Mouse (Mus musculus) cerebellum, adult 11 months (tissue): Measurements from ENCODE around the gene Mylk.
A peak's percentile ranks its signal among the peaks of the same experiment; 100 is the strongest.

Source experiments
- DNase-seq: peaks from one replicate; pipeline ENCODE4 v3.0.0; 2022

The Mylk gene

DNA sequence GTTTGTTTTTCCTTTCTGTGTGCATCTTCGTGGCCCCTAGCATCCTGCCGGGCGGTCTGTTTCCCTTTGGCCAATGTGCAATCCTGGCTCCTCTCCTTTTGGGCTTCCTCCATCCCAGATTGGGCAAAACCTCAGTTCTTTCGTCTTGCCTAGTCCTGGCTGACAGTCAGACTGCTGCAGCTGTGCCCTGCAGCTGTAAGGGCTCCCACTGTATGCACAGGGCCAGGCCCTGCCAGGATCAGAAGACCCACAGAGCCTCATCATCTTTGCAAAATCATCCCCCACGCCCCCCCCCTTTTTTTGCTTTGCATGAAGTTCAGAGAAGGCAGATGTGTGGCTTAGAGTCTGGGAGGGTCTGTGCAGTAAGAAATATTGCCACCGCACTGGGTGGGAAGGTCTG lies 110.1 kb downstream of the Mylk start:
- DNase-seq, result no peak

DNA sequence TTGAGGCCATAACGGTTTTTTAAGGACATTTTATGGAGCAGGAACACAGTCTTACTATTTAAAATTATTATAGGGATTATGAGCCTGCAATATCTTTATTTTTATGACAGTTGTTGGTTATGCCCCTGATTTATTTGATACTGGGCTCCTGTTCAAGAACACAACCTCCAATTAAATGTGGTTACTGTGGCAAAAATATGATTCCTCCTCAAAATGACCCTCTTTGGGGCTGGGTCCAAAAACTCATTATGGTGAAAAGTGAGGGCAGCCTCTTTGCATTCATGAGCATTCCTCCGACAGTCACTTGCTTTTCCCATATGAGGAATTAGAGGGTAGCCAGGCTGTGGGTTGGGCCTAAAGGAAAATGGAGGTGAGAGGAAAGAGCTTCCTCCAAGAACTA lies 110.7 kb downstream of the Mylk start:
- DNase-seq, result no peak

DNA sequence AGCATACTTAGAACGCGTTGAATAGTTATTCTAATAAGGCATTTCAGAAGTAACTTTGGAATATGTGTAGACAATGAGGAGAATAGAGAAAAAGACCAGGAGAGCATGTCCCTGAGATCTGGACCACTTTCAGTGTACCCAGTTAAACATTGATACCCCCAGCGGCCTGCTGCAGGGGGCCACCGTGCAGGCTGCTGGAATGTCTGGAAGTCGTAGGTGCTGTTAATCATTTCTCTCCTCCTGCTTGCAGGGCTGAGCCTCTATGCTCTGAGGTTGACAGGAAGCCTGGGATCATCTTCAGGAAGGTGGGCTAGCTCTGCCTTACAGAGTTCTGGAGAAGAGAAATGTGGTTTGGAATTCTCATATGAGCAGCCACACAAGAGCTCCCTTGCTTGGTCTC lies 112.6 kb downstream of the Mylk start:
- DNase-seq, result no peak

DNA sequence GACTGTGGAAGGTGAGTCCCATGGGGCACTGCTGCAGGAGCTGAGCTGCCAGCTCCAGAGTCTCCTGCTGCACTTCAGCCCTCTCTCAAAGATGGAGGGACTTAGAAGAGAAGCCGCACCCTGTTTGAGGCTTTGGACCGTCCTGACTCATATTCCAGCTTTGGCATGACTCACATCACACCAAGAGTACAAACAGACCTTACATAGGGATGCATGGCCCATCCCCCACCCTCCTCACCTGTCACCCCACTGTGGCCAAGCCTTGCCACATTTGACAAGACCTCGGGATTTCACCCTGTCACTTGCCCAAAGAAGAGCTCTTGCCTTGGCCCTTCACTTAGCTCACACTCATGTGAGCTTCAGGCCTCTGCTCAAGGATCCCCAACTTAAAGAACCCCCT lies 115.8 kb downstream of the Mylk start:
- no peak for DNase-seq

DNA sequence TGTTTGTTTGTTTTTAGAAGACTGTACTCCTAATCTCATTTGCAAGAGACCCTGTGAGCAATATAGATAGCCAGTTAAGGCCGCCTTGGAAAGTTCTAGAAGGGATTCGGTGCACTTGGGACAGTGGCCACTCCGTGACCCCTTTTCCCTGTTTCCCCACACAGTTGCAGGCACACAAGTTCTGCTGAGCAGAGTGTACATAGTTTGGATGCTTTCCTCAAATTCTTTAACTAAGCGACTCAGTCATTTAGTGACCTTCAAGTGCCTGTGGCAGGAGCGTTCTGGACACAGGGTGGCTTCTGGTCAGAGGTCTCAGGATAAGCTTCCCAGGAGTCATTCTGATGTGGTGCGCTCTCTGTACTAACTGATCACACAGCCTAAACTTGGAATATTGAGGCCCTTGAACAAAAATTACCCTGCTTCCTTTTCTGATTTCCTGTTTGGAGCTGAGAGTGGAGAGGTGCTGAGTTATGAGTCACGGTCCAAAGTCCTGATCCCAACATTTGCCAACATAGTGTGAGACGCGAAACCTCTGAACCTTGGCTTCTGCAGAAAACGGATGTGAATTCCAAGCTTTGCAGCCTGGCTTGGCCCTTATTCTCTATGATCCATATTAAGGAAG lies 116.8 kb downstream of the Mylk start:
- DNase-seq, result no peak

DNA sequence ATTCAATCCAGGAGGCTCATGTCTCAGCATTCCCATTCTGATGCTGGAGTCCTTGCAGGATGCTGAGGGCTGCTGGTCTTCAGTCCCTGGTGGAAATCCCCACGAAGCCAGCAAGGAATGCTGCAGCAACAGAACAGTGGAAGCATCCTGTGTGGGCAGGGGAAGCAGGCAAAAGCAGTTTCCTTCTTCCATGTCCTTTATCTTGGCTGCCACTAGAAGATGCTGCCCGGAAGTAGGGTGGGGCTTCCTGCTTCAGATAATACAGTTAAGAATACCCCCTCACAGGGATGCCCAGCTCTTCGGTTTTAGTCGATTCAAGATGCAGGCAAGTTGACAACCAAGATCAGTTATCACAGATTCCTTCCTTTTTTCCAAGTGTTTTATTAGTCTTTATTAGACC lies 120.4 kb downstream of the Mylk start:
- no peak for DNase-seq

DNA sequence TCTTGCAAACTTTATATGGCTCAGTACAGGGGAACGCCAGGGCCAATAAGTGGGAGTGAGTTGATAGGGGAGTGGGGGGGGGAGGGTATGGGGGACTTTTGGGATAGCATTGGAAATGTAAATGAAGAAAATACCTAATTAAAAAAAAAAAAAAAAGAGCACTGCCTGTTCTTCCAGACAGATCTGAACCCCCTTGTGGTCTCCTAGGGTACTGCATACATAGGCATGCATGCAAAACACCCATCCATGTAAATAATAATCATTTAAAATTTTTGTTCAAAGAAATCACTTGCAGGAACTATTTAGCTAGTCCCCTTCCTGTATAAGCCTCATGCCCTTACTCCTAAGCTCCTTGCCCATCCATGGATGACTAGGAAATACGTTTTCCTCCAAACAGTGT lies 122.2 kb downstream of the Mylk start:
- no peak for DNase-seq

DNA sequence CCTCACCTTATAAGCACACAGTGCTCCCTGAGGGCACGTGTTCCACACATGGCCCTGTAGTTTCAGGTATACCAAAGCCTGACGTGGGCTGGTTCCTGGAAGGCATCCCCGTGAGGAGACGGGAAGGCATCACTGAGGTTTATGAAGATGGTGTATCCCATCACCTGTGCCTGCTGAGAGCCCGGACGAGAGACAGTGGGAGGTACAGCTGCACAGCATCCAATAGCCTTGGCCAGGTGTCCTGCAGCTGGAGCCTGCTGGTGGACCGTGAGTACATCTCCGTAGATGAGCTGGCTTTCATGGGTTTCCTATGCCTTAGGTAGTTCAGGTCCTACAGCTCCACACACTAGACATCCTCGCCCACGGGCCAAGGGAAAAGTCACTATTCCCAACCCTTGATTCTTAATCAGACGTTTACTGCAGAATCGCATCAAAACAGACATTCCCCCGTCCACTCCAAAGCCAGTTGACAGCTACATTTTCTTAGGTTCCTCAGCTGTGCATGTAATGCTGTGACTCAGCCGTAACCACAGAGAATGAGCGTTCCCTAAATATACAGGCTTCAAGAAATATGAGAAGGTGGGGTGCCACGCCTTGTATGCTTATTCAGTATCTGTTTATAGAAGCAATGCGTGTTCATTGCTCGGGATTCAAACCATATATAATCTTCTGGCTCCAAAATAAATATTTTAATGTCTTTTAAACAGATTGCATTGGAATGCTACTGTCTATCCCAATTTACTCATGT lies 135.2 kb downstream of the Mylk start:
- DNase-seq, result no peak

DNA sequence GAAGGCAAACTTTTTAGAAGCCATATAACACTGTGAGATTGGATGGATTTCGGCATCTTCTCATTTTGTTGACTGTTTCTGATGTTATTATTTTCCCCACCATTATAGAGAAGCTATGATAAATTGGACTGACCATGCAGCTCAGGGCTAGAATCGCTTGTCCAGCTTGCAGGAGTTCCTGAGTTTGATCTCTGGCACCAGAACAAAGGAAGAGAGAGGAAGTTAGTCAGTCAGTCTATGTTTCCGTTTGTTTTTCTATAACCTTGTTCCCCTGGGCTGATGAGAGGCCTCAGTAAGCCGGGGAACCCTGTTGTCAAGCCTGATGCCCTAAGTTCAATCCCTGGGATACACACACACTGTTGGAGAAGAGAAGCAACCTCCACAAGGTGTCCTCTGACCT lies 135.8 kb downstream of the Mylk start:
- no peak for DNase-seq

DNA sequence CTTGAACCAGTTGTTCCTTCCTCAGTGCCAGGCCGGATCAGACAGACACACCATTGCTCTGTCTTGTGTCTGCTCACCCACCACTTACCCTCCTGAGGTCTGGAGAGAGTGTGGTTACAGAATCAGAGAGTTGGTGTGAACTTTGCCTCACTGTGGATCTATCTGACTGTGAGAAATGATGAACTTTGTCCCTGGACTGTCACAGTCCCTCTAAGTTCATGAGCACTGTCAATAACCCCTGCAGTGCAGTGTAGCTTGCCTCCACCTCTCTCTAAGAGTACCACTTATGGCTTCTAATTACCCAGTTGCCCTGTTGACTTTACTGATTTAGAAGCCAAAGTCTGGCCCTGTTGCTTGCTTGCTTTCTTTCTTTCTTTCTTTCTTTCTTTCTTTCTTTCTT lies 142.0 kb downstream of the Mylk start:
- no peak for DNase-seq

DNA sequence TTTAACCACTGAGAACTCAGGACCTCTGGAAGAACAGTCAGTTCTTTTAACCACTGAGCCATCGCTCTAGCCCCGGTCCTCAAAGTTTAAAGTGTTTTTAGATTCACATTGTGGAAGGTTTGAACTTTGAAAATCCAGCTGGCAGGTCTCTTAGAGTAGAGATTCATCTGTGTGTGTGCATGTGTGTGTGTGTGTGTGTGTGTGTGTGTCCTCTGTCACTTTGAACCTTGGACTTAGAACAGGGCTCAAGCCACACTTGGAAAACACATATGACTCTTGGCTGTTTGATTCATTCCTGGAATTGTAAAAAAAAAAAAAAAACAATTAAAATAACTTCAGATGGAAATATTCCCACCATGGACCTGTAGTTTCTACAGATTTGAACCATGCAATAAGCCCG lies 149.0 kb downstream of the Mylk start:
- DNase-seq, result no peak

DNA sequence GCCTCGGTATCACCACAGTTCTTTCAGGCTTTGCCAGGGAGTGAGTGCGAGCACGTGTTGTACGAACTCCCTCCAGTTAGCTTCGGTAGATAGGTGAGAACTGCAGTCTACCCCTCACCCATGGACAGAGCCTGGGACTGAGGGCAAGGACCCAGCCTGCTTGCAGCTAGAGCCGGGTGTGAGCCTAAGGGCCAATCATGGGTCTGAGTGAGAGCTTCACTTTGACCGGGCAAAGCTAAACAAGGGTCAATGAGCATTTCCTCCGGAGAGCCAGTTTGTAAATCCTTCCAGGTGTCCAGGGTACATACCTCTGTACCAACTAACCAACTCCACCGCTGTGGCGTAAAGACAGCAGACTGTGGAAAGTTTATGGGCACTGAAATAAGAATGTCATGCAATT lies 150.9 kb downstream of the Mylk start:
- no peak for DNase-seq

DNA sequence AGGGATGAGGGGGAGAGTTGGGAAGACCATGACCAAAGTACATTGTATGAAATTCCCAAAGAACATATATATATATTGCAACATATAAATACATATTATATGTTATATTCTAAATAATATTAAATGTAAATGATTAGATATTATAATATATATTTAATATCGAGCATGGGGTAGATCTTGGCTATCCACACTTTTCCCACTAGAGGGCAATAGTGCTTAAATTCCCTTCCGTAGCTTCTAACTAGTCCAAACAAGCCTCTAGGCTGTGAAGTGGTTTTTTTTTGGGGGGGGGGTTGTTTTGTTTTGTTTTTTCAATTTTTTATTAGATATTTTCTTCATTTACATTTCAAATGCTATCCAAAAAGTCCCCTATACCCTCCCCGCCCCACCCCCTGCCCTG lies 152.0 kb downstream of the Mylk start:
- DNase-seq, result no peak

DNA sequence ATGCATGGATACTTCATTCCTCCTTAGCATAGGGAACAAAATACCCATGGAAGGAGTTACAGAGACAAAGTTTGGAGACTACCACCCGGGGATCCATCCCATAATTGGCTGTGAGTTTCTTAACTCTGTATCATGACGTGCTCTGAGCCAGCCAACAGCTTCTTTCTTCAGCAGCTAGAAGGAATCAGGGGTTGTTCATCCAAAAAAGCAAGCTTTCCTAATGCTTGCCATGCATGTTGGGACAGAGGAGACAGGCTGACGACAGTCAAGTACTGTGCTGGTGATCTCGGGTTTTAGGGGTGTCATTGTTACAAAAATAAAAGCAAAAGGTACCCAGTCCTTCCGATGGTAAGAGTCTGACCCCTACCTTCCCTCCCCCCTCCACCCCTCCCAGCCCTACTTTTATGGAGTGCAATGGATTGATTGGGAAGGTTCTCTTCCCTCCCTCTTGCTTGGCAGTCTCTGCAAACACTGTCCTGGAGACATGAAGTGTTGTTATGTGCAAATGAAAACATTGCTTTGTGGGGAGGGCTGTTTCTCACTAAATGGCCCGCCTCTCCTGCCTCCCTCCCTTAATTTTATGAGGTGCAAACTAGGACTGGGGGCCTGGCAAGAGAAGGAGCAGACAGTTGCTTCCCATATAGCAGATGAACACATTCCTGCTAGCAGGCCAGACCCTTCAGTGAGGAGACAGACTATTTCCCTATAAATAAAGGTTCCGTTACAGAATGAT lies 153.2 kb downstream of the Mylk start:
- no peak for DNase-seq

DNA sequence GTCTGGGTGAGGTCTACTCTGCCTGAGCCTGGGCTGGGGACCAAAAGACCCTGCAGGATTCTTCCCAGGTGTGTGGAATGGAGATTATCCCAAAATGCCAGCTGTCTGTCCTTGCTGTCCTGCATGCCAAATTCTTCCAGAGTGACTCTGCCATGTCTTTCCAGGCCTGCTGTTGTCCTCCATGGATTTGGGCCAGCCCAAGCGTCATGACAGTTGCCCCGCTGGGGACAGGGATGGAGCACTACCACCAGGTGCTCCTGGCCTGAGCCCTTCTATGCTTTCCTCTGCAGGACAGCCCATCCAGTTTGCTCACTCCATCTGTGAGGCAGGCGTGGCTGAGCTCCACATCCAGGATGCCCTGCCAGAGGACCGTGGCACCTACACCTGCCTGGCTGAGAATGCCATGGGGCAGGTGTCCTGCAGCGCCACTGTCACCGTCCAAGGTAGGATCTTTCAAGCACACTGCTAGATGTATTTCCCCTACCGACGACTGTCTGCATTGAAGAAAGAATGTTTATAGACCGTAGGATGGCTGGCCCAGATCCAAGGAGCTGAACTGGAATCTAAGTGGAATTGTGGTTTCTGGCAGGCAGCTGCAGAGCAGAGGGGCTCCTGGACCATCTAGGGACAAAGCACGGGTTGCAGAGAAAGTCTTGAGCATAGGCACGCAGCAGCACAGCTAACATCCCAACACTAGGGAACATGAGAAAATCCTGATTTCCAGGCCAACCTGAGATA lies 154.2 kb downstream of the Mylk start:
- DNase-seq, result no peak

DNA sequence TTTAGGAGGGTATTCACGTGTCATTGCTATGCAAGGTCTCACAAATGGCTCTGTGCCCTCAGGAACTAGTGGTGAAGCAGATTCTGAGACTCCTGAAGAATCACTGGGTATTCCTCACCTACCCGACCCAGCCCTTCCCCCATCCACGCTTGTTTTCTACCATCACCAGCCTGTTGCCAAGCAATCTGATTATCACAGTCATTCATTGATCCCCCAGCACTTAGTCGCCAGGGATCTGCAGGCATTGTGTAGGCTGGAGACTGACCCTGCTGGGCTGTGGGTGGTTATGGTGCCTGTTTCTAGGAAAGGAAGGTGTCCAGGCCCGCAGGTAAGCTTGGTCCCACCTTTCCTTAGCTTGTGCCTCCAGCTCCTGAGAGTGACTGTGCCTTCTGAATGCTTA lies 155.0 kb downstream of the Mylk start:
- DNase-seq, result no peak

DNA sequence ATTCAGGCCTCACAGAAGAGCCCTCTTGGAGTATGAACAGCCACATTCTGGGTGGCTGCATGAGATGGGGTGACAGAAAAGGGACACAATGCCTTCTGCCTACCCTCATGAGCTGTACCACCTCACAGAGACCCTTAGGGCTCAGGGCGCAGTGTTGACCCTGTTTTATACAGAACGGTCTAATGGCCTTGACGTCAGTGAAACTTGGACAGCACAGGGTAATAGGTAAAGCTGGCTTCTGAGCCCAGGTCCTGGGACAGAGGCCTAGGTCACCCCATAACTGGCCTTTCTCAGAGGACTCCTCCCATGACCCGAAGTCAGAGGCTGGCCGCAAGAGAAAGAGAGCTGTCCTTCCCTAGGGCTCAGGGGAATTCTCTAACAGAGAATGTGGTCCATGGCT lies 155.5 kb downstream of the Mylk start:
- no peak for DNase-seq

DNA sequence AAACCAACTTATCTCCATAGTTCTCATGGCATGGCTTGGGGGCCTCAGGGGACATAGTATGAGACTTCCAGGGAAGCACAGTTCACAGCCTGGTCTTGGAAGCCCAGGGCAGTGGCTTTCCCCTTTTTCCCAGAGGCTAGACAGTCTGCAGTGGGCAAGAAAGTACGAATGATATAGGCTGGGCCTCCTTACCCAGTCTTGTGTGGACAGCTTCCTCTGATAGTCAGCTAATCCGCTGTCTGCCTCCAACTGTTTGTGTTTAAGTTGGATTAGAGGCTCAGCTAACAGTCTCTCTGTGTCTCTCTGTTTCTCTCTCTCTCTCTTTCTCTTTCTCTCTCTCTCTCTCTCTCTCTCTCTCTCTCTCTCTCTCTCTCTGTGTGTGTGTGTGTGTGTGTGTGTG lies 156.0 kb downstream of the Mylk start:
- DNase-seq, result no peak

DNA sequence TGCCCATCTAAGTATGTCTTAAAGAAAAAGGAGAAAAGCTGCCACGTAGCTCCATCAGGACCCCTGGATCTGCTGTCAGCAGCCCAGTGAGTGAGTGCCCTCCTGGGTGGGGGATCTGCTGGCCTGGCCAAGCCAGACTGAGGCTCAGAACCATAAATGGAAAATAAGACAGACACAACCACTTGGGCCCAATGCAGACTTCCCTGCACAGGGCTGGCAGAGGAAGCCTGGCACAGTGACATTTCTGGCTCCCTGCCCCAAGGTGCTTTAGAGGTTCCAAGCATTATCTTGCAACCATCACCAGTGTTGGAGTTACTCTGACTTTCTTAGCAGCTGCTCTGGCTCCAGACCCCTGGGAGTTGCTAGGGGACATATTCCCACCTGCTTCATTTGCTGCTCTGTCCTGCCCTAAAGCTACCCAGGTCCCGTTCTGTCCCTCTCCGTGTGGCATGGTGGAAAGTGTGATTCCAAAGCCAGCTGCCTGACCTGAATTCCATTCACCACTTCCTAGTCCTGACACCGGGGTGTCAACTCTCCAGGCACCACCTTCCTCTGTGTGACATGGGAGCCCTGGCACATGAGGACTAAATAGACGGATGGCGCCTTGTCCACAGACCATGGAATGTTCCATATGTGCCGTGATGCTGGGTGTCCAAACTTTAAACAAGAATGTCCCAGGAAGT lies 156.7 kb downstream of the Mylk start:
- DNase-seq, result no peak

DNA sequence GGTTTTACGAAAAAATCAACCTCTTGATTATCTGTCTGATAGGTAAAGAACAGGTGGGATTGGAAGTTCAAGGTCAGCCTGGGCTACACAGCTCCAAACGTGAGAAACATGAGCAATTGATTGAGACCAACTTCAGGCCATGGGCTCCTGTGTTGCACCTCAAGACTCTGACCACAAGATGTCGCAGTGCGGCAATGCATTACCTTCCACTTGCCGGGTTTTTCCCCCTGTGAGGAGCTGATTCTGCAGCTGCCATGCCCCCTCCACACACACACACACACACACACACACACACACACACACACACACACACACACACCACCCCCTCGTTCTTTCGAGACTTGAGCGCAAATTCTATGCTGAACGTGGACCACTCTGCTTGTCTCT lies 157.3 kb downstream of the Mylk start:
- DNase-seq, result peak; percentile 19

DNA sequence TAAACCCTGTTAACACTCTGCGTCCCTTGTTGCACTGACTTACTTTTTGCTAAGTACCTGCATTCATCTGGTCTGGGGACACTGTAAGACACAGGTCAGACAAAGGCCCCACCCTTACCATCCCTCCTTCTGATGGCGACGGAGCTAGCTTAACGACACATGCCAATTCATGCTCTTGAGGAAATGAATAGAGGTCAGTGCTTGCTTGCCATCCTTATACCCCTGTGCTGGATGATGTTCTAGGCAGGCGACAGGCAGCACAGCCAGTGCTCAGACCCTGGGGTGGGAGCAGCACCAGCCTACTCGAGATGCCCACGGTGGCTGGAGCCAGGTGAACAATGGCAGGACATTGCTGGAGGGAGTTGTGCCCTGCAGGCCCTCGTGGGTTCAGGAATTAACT lies 157.8 kb downstream of the Mylk start:
- DNase-seq, result no peak

DNA sequence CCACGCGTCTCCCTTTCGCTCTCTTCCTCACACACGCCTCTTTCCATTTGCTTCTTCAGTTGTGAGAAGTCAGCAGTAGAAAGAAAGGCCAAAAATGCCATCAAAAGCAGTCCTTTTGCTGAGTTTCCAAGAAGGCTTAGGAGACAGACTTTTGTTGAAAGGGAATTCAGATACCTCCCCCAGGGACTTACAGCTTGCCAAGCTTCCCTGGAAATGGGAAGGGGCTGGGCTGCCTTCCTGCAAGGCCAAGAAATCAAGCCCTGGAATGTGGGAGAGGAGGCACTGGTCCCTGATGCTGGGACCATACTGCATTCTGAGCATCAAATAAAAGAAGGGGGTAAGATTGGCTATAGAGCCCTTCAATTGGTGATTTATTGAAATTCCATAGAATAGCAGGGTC lies 159.9 kb downstream of the Mylk start:
- no peak for DNase-seq

DNA sequence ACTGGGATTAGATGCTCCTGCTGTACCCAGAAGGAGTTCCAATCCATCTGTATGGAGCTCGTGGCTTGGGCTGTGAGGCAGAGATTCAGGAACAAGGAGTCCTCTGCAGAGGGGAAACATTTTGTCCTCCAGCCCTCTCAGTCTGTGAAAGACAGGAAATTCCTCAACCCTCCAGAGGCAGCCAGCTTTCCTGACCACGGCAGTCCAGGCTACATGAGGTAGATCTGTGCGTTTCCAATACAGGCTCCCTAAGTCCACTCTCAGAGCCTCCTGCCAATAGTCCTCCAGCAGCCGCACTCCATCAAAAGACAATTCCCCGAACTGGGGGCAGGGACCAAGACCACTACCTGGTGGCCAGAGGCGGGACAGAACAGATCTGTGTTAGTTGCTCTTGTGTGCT lies 164.4 kb downstream of the Mylk start:
- DNase-seq, result no peak
